In the genomic region with DNA sequence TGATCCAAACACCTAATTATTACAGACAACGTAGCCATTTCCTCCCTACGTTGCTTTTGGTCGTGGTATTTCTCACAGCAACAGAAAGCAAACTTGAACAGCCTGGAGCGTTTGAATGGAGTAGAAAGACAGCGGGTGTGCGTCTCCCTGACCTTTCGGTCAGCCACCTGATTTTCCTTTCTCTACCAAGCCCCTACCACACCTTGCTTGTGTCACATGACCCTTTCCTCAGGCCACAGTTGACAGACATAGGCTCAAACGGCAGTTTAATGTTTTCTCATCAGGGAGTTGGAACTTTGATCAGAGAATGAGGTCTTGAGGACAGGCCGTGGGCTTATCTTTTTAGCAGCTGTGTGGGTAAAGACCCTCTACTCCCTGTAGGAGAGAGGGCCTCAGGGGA, we compare ENCODE assay signal across 25 mouse cellular contexts. TPM values are rescaled to one million over a fixed set of nuclear protein-coding genes. Genes with fewer than 3 reads are reported as not detected.
A peak's percentile ranks its signal among the peaks of the same experiment; 100 is the strongest.
DNase-seq lines count a peak whose midpoint lies in the region; ATAC-seq and TF ChIP-seq lines count a peak whose summit lies in the region.
"Had no signal": no experiment of that assay in that cellular context is flagged by ENCODE, and none has a peak within 500 bp of the region (broad histone marks: within the 10 kb centered on the region; RNA-seq: fewer than 3 reads in every experiment).

No protein-coding gene starts in this region.

- no peak for TF ChIP-seq RAD21 in CH12.LX (IDR thresholded peaks at IDR 0.05; ENCODE audit: low read depth, low read length)

- peak; percentile 70 for ATAC-seq in intestine, embryonic 15.5 days
- ATAC-seq: CD4-positive, CD25-positive, alpha-beta regulatory T cell, adult 4 months; forebrain, embryonic 13.5 days; forebrain, postnatal 0 days; hindbrain, embryonic 16.5 days had no signal

- peak; percentile 30 for DNase-seq in heart, adult 11 months
- DNase-seq in heart, embryonic 10.5 days (ENCODE audit: low spot score), result no peak
- no peak for DNase-seq in CH12.LX (ENCODE audit: extremely low read depth)
- peak; percentile 80 for DNase-seq in yolk sac, embryonic 10.5 days (ENCODE audit: low spot score)
- DNase-seq in embryo, embryonic 10 days (ENCODE audit: low spot score), result no peak
- no peak for DNase-seq in kidney, adult 8-10 months
- DNase-seq: adrenal gland, adult 8-10 months; B cell, adult 2 months; cerebellum, adult 18-20 months; cerebellum, adult 9-11 months; cerebellum, postnatal 36 days; forebrain, postnatal 0 days; gastrocnemius, postnatal 14 days; heart, postnatal 36 days had no signal

- no peak for TF ChIP-seq EP300 in CH12.LX (IDR thresholded peaks at IDR 0.05; ENCODE audit: low read length)

- no peak for TF ChIP-seq CTCF in CH12.LX (conservative IDR thresholded peaks at IDR 0.05 in 1 of 2, IDR thresholded peaks at IDR 0.05 in 1 of 2; ENCODE audit: low read depth in 2 of 2, low read length in 2 of 2)

- no peaks in the 10 kb centered on the region for H3K79me2 ChIP-seq in CH12.LX (replicated peaks; ENCODE audit: control insufficient read depth, extremely low read depth, insufficient read depth, poor library complexity, severe bottlenecking)

- no peaks in the 10 kb centered on the region for H3K9me3 ChIP-seq in heart, embryonic 10.5 days
- peaks cover 10% of the 10 kb centered on the region for H3K9me3 ChIP-seq in CH12.LX (replicated peaks; ENCODE audit: low read length)
- no peaks in the 10 kb centered on the region for H3K9me3 ChIP-seq in intestine, embryonic 15.5 days
- H3K9me3 ChIP-seq: forebrain, embryonic 13.5 days; hindbrain, embryonic 12.5 days had no signal

- H3K4me1 ChIP-seq in heart, embryonic 10.5 days, result peaks cover 19% of the 10 kb centered on the region
- peaks cover 4 to 7% of the 10 kb centered on the region in 2 experiments; a peak in 3 of 4 replicates for H3K4me1 ChIP-seq in CH12.LX (ENCODE audit: control insufficient read depth in 1 of 2, insufficient read depth in 2 of 2)
- peaks cover 5% of the 10 kb centered on the region; the same call in 1 of the 2 replicates for H3K4me1 ChIP-seq in intestine, embryonic 15.5 days (replicated peaks)
- H3K4me1 ChIP-seq: forebrain, embryonic 13.5 days had no signal

- H3K27me3 ChIP-seq in heart, embryonic 10.5 days (ENCODE audit: insufficient read depth, poor library complexity, severe bottlenecking), result no peaks in the 10 kb centered on the region
- no peaks in the 10 kb centered on the region for H3K27me3 ChIP-seq in CH12.LX (replicated peaks)
- no peaks in the 10 kb centered on the region for H3K27me3 ChIP-seq in intestine, embryonic 15.5 days (replicated peaks)
- H3K27me3 ChIP-seq: forebrain, embryonic 13.5 days; heart, embryonic 13.5 days; hindbrain, embryonic 12.5 days; Patski had no signal

- no peak overlapping the region for H3K9ac ChIP-seq in CH12.LX (ENCODE audit: insufficient read depth, low read depth)
- no peak overlapping the region for H3K9ac ChIP-seq in intestine, embryonic 15.5 days
- H3K9ac ChIP-seq: forebrain, embryonic 13.5 days; forebrain, postnatal 0 days; heart, embryonic 13.5 days; hindbrain, embryonic 12.5 days had no signal

- no peak overlapping the region for H3K27ac ChIP-seq in heart, embryonic 10.5 days
- H3K27ac ChIP-seq in CH12.LX (ENCODE audit: insufficient read depth, low read depth), result no peak overlapping the region
- no peak overlapping the region for H3K27ac ChIP-seq in intestine, embryonic 15.5 days
- H3K27ac ChIP-seq: forebrain, embryonic 13.5 days; heart, embryonic 13.5 days; hindbrain, embryonic 12.5 days had no signal

- H3K36me3 ChIP-seq in heart, embryonic 10.5 days, result no peaks in the 10 kb centered on the region
- no peaks in the 10 kb centered on the region for H3K36me3 ChIP-seq in CH12.LX (replicated peaks in 1 of 2; ENCODE audit: control insufficient read depth in 1 of 2, insufficient read depth in 1 of 2, low read length in 1 of 2)
- no peaks in the 10 kb centered on the region for H3K36me3 ChIP-seq in intestine, embryonic 15.5 days
- H3K36me3 ChIP-seq: embryonic facial prominence, embryonic 10.5 days; heart, embryonic 13.5 days; hindbrain, embryonic 12.5 days had no signal

- no peak overlapping the region for H3K4me3 ChIP-seq in heart, embryonic 10.5 days
- no peak overlapping the region for H3K4me3 ChIP-seq in CH12.LX (replicated peaks in 1 of 3; ENCODE audit: low read depth in 2 of 3, low read length in 2 of 3, poor library complexity in 1 of 3)
- H3K4me3 ChIP-seq in intestine, embryonic 15.5 days (replicated peaks), result no peak overlapping the region
- H3K4me3 ChIP-seq: embryonic facial prominence, embryonic 10.5 days; forebrain, embryonic 13.5 days; heart, embryonic 13.5 days; hindbrain, embryonic 12.5 days had no signal

- dilution Hi-C loops in CH12.LX (cut with MboI; ENCODE audit: extremely low pct_ligation_motif_present, extremely low pct_unique_long_range_greater_than_20kb, low sequenced_read_pairs), result no loop called here

- H3K4me2 ChIP-seq in CH12.LX (ENCODE audit: insufficient read depth, low read depth, poor library complexity, severe bottlenecking), result no peak overlapping the region
- no peak overlapping the region; the same call in 1 of the 2 replicates for H3K4me2 ChIP-seq in intestine, embryonic 15.5 days (replicated peaks)
- H3K4me2 ChIP-seq: forebrain, embryonic 13.5 days; heart, embryonic 13.5 days; hindbrain, embryonic 12.5 days had no signal

- TF ChIP-seq POLR2A in CH12.LX (IDR thresholded peaks at IDR 0.05; ENCODE audit: low read depth, low read length), result no peak

- in situ Hi-C loops in CH12.LX (cut with MboI; ENCODE audit: low pct_ligation_motif_present, low pct_unique_long_range_greater_than_20kb, low sequenced_read_pairs), result no loop called here

- WGBS in heart, embryonic 10.5 days, result 50% methylated on average over 9 of the region's 9 CpGs
- WGBS in intestine, embryonic 15.5 days, result 46% methylated on average over 9 of the region's 9 CpGs

TF ChIP-seq in CH12.LX, 34 proteins besides CTCF, POLR2A, EP300 and RAD21:
- peak; percentile 12 for TF ChIP-seq USF1 (IDR thresholded peaks at IDR 0.05; ENCODE audit: low read depth, low read length)
- no peak for TF ChIP-seq PAX5 (IDR thresholded peaks at IDR 0.05; ENCODE audit: low read length)
TF ChIP-seq in CH12.LX: peak in this region for 1.

RNA-seq across cellular contexts. Expression of gene Kcne2, which starts 57.0 kb away (rescaled TPM):
- polyA plus RNA-seq in heart, embryonic 10.5 days (2016; fragmentation: Nextera tagmentation; extraction: Ambion mirVana), result 0.95 and 2.0 TPM in 2 replicates
- total RNA-seq in CH12.LX (2012; rRNA removed) (not detected in 2 replicates), CH12.LX (2014; rRNA removed) (not detected in 2 replicates)
- not detected in 2 replicates for polyA plus RNA-seq in CH12.LX (2012; ENCODE audit: insufficient read length, low read depth)
- 0.37 TPM in 1 of 2 replicates, not detected in the other for polyA plus RNA-seq in intestine, embryonic 15.5 days (2015; fragmentation: Nextera tagmentation; extraction: Ambion mirVana)
- total RNA-seq: adrenal gland, adult 8-10 months; gastrocnemius, adult 18-20 months; gastrocnemius, postnatal 14 days; heart, adult 8-10 months; heart, postnatal 36 days had no signal
- polyA plus RNA-seq: CD4-positive, CD25-positive, alpha-beta regulatory T cell, adult 4 months; gonadal fat pad, adult 2 months; Patski had no signal

Comparison
In these comparisons a context has a peak if more than half of its experiments do, and no peak if none do; other contexts are left out.
1. DNase-seq: peak in heart, adult 11 months (single experiment) and yolk sac, embryonic 10.5 days (single experiment); none in heart, embryonic 10.5 days (single experiment), CH12.LX (single experiment), embryo, embryonic 10 days (single experiment) and kidney, adult 8-10 months (0 of 2).